Mouse (Mus musculus) mesoderm, embryonic 11.5 days (tissue): ENCODE data around the gene Iqsec3.

Source experiments
- DNase-seq: peaks from one replicate; pipeline ENCODE4 v3.0.0-alpha.2; 2012; ENCODE audit warnings: low read depth, low spot score

Gene Iqsec3

DNA sequence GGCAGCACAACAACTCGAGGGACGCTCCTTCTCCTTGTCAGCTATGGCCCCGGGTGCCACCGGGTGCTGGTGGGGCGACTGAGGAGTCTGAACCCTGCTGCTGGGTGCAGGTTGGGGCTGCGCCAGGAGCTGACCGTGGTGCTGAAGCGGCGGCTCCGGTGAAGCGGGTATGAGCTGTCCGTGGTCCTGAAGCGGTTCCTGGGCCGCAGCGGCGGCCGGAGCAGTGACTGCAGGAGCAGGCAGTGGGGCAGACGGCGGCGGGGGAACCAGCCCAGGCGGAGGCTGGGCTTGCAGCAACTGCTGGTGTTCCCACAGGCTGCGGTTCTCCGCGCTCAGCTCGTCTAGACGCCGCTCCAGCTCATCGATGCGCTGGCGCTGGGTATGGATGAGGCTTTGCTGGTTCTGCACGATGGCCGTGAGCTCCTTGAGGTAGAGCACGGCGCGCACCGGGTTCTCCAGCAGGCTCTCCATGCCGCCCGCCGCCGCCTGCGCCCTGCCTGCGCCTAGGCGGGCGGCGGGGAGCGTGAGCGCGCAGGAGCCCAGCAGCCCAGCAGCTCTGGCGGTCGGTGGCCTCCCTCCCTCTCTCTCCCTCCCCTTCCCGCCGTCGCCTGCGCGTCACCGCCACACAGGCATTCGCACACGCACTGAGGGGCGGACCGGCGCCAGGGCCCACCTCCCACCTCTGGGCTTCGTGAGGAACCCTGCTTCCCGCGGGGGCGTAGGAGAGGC, at the start of gene Iqsec3:
TSS of gene Iqsec3 (minus strand) at position 586 of the 729 bp plus-strand sequence.
- DNase-seq: peak; percentile 95

DNA sequence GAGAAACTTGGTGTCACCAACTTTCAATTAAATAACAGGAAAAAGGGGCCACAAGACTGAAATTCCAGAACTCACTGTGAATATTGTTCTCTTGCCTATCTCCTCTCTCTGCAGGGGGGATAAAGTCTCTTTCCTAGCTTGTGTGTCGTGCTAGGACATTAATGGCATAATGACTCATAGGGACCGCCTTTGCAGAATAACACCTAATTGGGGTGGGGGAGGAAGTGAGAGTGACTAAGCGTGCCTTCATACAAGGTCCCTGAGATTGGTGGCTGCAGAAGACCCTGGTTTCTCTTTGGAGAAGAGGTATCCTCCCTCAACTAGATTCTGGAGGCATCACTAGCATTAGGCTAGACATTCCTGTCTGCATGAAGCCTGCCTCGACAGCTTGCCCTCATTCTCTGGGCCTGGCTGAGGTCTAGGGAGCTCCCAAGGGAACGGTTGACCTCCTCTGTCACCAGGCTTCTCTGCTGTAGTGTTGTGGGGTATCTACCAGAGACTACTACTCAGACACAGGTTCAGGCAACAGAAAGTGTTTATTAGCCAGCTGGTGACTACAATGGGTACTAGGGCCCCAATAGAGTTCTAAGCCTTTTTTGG, 48.7 kb upstream of the Iqsec3 start:
- no peak for DNase-seq

DNA sequence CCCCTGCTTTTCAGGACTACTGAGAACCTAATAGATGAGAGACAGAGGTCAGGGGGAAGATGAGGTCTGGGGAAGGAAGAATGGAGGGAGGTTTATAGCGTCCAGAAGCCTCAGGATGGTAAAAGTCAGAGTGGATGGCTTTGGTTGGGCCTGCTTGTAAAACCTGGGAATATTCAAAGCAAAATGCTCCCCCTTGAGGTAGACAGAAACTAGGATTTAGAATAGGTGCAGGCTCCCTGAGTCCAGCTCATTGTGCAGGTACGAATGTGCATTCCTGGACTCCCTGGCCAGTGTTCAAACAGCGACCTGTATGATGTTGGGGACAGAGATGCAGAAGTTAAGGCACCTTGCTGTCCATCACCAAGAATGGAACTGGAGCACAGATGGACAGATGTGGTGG, 47.6 kb upstream of the Iqsec3 start:
- no peak for DNase-seq

DNA sequence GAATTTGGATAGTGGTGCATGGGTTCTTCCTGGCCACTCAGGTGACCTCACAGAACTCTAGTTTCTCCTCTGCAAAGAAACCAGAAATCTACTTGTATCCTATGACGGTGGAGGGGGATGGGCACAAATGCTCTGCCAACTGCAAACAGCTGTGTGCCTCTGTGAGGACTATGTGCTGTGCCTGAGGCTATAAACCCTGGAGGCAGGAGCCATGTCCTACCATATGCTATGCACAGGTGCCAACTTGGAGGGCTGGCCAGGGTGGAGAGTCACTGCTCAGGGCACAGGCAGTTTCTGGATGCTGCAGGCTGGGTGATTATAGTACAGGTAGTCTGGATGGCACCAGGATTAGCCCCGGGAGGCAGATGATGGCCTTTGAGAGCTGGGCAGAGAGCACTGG, 46.4 kb upstream of the Iqsec3 start:
- DNase-seq: no peak

DNA sequence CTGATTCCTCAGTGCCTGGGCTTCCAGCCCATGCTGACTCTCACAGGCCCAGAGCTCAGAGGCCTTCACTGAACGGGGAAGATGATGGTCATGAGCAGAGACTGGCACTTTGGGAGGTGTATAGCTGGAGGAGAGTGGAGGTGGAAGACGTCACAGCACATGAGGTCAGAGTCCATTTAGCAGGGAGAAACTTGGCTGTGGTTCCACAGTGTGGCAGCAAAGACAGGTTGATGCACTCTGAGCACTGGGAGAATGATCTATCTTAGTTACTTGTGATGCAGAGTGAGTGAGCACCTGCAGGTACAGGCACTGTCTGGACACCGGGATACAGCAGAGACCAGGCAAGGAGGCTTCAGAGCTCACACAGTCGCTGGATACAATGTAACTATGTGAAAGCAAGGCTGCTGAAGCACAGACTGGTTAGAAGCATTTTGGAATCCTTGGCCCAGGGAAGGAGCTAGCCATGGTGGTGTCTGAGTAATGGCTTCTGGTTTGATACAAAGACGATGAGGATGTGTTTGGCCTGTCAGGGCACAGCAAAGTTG, 45.9 kb upstream of the Iqsec3 start:
- no peak for DNase-seq

DNA sequence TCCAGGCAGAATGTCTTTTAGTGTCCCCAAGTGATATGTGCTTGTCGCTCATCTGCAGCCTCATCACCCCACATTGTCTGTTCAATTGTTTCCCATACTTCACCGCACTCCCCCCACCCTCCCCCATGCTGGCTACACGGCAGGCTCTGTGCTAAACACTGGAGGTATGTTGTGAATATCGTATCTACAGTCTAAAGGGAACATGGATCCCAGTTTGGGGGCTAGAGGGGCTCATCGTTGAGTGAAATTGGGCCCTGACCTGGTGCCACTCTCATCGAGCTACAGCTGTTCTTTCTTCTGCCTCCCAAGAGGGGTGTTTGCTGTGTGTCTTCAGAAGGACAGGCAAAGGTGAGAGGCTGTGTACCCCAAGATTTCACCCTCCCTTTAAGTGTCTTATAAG, 44.2 kb upstream of the Iqsec3 start:
- DNase-seq: no peak

DNA sequence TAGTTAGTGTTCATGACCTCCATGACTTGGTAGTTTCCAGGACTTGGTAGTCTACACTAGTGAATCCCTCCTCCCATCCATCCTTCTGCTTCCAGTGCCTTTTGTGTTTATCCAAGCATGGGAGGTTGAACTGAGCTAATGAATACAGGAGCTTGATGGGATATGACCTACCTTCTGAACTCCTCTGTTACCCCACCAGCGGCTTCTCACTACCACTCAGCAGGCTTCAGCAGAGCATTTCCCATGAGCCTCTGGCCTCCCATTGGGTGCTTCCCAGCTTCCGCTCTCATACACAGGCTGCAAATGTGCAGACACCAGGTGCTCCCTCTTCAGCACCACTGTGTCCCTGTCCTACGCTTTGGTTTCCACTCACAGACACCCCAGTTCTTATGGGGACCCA, 36.9 kb upstream of the Iqsec3 start:
- DNase-seq: no peak

DNA sequence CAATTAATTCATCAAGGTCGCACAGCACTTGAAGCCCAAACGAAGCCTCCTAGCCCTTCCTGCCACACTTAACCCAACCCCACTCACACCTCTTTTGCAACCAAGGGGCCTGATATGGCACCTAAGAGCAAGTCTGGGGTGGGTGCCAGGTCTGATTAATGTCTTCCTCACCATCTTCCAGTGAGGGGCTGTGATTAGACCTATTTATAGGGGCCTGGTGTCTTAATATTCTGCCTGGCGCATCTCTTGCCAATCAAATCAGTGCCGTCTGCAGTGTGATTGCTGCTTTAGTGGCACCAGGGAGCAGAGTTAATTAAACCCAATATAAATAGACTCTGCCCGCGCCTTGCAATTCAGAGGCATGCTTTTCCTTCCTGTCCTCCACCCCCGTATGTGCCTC, 36.4 kb upstream of the Iqsec3 start:
- no peak for DNase-seq

DNA sequence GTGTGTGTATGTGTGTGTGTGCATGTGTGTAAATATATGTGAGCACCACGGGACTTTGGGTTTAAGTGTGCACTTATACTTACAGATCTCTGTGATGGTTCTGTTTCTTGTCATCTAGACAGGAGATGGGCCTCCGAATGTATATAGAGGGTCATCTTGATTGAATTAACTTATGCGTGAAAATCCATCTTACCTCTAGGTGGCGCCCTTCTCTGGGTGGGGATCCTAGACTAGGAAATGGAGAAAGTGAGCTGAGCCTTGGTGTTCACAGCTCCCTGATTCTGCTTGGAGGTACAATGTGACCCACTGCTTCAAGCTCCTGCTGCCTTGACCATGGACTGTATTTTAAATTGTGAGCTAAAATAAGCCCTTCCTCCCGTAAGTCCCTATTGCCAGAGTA, 34.8 kb upstream of the Iqsec3 start:
- DNase-seq: peak; percentile 43

DNA sequence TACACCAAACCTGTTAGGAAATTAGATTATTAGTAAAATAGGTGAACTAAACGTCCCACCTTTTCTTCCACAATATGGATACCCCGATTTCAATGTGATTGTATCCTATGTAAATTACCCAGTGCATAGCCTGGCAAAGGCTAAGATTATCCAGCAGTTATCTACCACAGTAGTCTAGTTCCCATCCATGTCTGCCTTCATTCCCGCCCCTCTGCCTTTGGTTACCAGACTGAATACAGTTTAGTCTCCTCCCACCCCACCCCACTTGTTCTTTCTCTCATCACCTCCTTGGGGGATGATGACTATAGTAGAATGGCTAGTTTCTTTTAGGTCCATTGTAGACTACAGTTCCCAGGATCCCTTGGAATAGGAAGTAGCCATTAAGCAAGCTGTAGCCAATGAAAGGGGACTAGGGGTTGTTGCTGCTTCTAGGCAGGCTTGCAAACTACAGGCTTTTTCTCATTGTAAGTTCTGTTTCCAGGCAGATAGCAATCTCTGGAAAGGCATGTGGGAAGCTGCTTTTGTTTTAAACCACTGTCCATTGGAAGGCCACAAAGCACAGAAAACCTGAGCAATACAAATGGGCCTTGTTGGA, 27.7 kb upstream of the Iqsec3 start:
- DNase-seq: no peak

DNA sequence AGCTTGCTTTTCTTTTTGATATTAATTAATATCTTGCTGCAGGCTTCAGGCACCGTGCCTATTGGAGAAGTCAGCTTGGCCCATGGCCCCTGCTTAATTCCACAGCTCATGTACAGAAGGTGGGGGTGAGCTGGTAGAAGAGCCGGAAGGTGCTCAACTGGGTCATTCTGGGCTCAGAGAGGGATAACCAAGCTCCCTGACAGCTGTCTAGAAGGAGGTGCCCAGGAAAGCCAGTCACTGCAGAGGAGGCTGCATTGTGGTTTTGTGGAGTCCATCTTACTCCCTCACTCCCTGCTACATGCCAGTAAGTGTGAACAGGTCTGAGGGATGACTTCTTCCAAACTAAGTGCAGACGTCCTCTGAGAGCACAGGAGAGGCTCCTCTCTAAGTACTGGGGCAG, 26.4 kb upstream of the Iqsec3 start:
- DNase-seq: no peak

DNA sequence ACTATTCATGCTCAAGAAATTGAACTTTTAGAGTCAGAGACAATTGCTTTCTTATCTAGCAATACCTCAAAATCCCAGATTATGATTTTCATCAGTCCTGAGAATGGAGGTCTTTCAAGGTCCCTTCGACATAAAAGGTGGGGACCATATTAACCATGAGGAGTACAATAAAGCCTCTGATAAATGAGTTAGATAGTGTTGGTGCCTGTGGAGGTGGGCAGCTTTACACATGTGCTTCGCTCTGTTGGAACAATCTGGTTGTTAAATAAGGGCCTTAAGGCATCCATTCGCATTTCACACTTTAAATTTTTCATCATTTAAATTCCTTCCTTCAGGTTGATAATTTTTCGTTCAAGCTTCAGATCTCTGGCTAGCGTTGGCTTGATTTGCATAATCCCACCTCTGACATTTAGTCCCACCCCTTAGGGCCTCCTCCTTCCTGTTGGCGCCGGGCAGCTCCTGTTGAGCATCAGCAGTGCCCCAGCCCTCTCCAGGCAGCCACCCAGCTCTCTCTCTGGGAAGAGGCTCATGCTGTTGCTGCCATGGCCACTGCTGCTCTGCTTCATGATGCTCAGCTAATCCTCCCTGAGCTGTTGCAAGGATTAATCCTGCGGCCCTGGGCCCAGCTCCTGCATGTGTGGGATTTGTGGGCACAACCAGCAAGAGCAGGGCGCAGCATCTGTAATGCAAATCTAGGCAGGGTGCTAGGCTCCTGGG, 25.5 kb upstream of the Iqsec3 start:
- no peak for DNase-seq

DNA sequence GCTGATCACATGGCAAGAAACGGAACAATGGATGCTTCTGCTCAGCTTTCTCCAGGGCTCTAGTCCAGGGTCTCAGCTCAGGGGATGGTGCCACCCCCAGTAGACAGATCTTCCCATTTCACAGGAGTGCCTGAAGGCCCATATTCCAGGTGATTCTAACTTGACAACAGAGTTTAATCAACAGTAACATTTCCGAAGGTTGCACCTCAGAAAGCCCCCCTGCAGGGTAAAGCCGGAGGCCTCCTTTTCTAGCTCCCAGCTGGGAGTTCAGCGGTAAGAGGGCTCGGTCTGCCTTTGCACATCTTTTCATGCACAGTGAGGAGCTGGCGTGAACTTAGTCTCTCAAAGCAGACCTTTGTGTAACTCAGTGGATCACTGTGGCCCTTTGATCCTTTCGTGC, 22.1 kb upstream of the Iqsec3 start:
- DNase-seq: no peak

DNA sequence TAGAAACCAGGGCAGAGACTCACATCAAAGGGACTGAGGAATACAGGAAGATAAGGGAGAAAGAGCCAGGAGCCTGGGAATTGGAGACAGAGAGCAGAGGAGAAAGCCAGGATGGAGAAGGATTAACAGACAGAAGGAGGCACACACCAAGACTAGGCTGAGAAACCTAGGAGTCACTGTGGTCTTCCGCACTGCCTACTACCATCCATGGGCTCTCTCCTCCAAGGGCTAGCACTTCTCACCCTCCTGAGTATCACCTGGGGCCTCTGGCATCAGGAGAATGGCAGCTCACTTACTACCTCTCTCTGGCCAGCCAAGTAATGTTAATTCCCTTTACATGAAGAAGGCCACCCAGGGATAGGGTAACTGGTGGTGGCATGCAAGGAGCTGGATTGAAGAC, 21.5 kb upstream of the Iqsec3 start:
- no peak for DNase-seq

DNA sequence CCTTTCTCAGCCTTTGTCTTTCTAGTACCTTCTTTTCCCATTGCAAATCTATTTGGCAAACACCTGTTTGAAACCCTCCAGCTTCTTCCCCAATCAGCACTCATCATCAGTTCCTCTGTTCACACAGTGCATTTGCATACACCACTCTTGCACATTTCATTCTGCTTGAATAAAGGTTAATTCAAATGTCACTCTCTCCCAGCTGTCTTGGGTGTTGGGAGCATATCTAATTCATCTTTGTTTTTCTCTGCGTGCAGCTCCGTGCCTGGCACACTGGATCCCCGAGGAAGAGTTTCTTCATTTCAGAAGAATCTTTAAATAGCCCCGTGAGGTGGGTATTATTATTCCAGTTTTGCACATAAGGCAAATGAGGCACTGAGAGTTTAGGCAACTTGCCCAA, 20.8 kb upstream of the Iqsec3 start:
- DNase-seq: no peak

DNA sequence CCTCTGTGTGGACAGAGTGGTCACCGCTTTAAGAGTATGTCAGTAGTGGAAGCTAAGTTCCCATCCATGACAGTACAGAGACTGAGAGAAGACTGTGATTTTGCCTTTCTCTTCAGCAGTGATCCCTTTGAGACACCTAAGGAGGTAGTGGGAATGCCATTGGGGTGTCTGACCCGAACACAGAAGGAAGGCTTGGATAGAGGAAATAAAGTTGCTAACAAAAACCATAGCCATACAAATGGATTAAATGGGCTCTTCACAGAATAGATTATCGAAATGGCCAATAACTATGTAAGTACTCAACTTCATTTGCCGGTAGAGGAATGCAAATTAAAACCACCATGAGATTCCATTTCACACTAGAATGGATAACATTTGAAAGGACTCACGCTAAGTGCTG, 17.9 kb upstream of the Iqsec3 start:
- DNase-seq: no peak

DNA sequence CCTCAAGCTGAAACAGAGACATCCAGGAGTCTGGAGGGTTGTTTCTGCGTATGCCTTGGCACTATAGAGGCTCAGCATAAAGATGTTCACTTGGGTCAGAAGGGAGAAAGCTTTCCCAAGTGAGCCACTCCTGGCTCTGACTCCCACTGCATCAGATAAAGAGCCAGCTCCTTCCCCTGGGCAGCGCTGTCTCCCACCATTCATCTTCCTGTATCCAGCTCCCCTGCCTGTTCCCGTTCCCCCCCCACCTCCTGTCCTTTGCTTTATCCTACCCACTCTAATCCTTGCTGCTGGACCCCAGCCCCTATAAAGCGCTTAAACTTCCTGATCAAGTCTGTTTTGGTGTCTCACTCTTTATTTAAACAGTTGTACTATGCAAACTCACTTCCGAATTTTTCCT, 1.2 kb downstream of the Iqsec3 start:
- no peak for DNase-seq

DNA sequence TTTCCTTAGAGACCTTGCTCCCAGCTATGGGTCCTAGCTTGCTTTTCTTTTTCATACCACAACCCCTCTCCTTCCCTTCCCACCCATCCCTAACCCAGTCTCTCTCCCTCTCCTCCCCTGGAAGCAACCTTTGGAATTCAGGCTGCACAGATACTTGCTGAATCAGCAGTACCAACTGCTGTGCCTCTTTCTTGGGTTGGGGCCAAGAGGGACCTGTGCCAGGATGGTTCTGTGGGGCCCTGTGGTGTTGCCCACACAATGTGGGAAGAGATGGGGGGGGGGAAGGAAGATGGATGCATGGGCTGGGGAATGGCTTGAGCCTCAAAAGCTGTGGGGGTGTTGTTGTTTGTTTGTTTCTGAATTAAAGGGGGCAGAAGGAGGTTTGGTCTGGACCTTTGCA, 5.2 kb downstream of the Iqsec3 start:
- no peak for DNase-seq

DNA sequence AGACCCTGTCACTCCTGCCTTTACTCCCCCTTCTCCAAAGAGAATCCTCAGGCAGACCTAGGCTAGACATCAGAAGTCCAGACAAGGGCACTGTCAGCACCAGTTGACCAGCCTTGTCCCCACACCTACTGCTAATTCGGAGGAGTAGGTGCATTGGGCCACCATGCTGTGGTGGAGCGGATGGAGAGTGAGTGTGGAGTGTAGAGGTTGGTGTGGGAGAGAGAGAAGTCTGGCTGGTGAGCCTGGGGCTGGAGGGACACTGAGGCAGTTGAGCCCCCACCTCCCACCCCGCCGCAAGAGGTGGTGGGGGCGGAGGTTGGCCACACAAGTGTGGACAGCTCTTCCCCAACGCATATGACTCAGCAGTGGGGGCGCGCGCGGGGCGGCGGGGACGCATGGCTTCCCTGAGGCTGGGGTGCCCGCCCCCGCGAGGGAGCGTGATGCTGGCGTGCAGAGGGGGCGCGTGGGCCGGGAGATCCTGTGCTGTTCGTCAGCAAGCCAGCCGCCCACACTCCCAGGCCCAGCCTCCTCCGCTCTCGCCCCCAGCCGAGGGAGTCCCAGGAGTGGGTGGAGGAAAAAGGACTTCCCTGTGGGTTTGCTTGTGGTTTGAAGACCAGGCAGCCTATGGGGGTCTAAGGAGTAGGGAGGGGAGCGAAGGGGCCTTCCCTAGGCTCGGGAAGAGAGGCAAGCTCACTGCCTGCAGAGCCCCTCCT, 10.7 kb downstream of the Iqsec3 start:
- DNase-seq: no peak

DNA sequence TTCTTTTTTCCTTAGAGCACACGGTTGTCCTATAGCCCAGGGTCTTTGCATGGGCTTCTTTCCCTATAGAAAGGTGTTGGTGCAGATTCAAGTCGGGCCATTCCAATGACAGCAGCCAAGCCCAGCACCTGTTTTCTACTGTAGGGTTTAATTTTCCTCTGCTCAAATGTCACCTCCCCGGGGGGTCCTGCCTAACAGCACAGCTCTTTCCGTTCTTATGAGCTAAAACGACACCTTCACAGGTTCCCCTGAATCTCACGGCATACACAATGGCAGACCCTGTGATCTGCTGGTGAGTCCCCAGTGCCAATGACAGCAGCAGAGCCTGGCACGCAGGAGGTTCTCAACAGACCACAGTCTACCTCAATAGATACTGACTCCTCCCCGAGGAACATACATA, 16.1 kb downstream of the Iqsec3 start:
- no peak for DNase-seq

DNA sequence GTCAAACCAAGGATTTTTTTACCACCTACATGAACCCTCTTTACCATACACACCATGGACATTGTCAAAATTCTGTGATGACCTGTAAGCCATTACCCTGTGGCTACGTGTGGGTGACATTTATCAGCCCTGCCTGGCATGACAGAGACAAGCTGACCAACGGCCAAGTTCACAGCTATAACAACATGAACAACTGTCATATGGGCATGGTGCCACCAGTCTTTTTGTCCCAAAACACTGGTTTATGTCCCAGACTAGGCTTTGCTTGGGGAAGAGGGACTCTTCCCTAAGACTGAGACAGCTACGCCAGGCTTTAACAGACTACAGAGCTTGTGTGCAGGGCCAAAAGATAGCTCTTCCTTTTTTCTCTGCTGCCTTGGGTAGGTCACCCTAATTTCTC, 16.8 kb downstream of the Iqsec3 start:
- no peak for DNase-seq
